In the genomic region with DNA sequence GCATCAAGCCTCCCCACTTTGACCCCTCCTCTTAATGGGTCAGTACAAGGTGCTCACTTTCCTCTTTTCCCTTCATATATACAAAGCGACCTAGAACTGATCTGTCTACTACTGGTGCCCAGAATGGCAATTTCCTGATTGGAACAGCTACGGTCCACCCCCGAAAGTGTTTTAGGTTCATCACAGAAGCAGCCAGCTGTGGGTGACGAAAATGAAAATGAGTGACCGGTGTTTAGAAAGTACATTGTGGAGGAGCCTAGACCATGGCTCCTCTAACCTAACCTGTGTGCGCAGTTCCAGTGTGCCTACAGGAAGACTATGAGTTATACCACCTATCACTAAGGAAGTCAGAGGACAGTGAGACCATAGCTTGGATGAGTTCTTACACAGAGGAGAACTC, we compare ENCODE assay signal across 19 mouse cellular contexts.
DNase-seq lines count a peak whose midpoint lies in the region; ATAC-seq and TF ChIP-seq lines count a peak whose summit lies in the region.
"Had no signal": no experiment of that assay in that cellular context is flagged by ENCODE, and none has a peak within 500 bp of the region (broad histone marks: within the 10 kb centered on the region; RNA-seq: fewer than 3 reads in every experiment).

No protein-coding gene starts in this region.

- no peak for TF ChIP-seq CTCF in layer of hippocampus, adult 2 months (conservative IDR thresholded peaks at IDR 0.05)
- no peak for TF ChIP-seq CTCF in CH12.LX (conservative IDR thresholded peaks at IDR 0.05 in 1 of 2, IDR thresholded peaks at IDR 0.05 in 1 of 2; ENCODE audit: low read depth in 2 of 2, low read length in 2 of 2)
- no peak for TF ChIP-seq CTCF in cerebellum, adult 2 months (IDR thresholded peaks at IDR 0.05; ENCODE audit: borderline replicate concordance, insufficient read depth, low read depth, low read length)

- H3K36me3 ChIP-seq in CH12.LX (replicated peaks in 1 of 2; ENCODE audit: control insufficient read depth in 1 of 2, insufficient read depth in 1 of 2, low read length in 1 of 2) = peaks cover 3 to 50% of the 10 kb centered on the region in 2 experiments
- H3K36me3 ChIP-seq: G1E had no signal

- H3K27ac ChIP-seq in layer of hippocampus, adult 2 months = peak overlapping the region; percentile 32; the same call in 1 of the 2 replicates
- H3K27ac ChIP-seq in CH12.LX (ENCODE audit: insufficient read depth, low read depth) = peak overlapping the region; percentile 60
- no peak overlapping the region for H3K27ac ChIP-seq in cerebellum, adult 2 months (ENCODE audit: insufficient read depth, low read length)

- no peaks in the 10 kb centered on the region for H3K9me3 ChIP-seq in CH12.LX (replicated peaks; ENCODE audit: low read length)
- H3K9me3 ChIP-seq: G1E had no signal

- in situ Hi-C loops in CH12.LX (cut with MboI; ENCODE audit: low pct_ligation_motif_present, low pct_unique_long_range_greater_than_20kb, low sequenced_read_pairs) = no loop called here

- H3K4me3 ChIP-seq in layer of hippocampus, adult 2 months = no peak overlapping the region
- H3K4me3 ChIP-seq in CH12.LX (replicated peaks in 1 of 3; ENCODE audit: low read depth in 2 of 3, low read length in 2 of 3, poor library complexity in 1 of 3) = peak overlapping the region in 1 of 3 experiments; percentile 9
- H3K4me3 ChIP-seq in cerebellum, adult 2 months (replicated peaks; ENCODE audit: insufficient read depth, low read depth, low read length) = no peak overlapping the region

- no peak for TF ChIP-seq POLR2A in CH12.LX (IDR thresholded peaks at IDR 0.05; ENCODE audit: low read depth, low read length)
- TF ChIP-seq POLR2A in cerebellum, adult 2 months (IDR thresholded peaks at IDR 0.05; ENCODE audit: borderline replicate concordance, insufficient read depth, low read length) = no peak

- no peak for TF ChIP-seq EP300 in CH12.LX (IDR thresholded peaks at IDR 0.05; ENCODE audit: low read length)

- H3K4me2 ChIP-seq in CH12.LX (ENCODE audit: insufficient read depth, low read depth, poor library complexity, severe bottlenecking) = peak overlapping the region; percentile 81

- WGBS in cerebellum, adult 2 months = 98% methylated on average over 6 of the region's 6 CpGs

- dilution Hi-C loops in CH12.LX (cut with MboI; ENCODE audit: extremely low pct_ligation_motif_present, extremely low pct_unique_long_range_greater_than_20kb, low sequenced_read_pairs) = no loop called here

- no peak for DNase-seq in layer of hippocampus, adult 2 months (ENCODE audit: low spot score in 2 of 2)
- no peak for DNase-seq in layer of hippocampus, postnatal 36 days
- no peak for DNase-seq in CH12.LX (ENCODE audit: extremely low read depth)
- no peak for DNase-seq in gastrocnemius, postnatal 10 days
- no peak for DNase-seq in cerebellum, adult 2 months
- DNase-seq: adrenal gland, adult 2 months; adrenal gland, adult 8-10 months; adrenal gland, postnatal 10 days; adrenal gland, postnatal 14 days; adrenal gland, postnatal 25 days; adrenal gland, postnatal 36 days; B cell, adult 2 months; cerebellum, adult 11 months; cerebellum, adult 11-12 months; cerebellum, adult 18-20 months; cerebellum, adult 8-10 months had no signal

- no peak for TF ChIP-seq RAD21 in CH12.LX (IDR thresholded peaks at IDR 0.05; ENCODE audit: low read depth, low read length)

- H3K4me1 ChIP-seq in CH12.LX (ENCODE audit: control insufficient read depth in 1 of 2, insufficient read depth in 2 of 2) = peaks cover 23 to 58% of the 10 kb centered on the region in 2 experiments
- peaks cover 3% of the 10 kb centered on the region for H3K4me1 ChIP-seq in cerebellum, adult 2 months (ENCODE audit: control insufficient read depth, insufficient read depth, low read length)

- peak overlapping the region; percentile 75 for H3K9ac ChIP-seq in CH12.LX (ENCODE audit: insufficient read depth, low read depth)

- no peaks in the 10 kb centered on the region for H3K27me3 ChIP-seq in CH12.LX (replicated peaks)
- no peaks in the 10 kb centered on the region for H3K27me3 ChIP-seq in cerebellum, adult 2 months (ENCODE audit: control insufficient read depth, insufficient read depth, low read length)
- H3K27me3 ChIP-seq: Patski had no signal

- 0 out of 2 replicates have a peak, but pooled peaks have one; percentile 11 for ATAC-seq in common myeloid progenitor, adult 5-6 weeks (replicated peaks; ENCODE audit: low read depth, poor library complexity, severe bottlenecking)
- ATAC-seq: Patski had no signal

- peaks cover 13% of the 10 kb centered on the region for H3K79me2 ChIP-seq in CH12.LX (replicated peaks; ENCODE audit: control insufficient read depth, extremely low read depth, insufficient read depth, poor library complexity, severe bottlenecking)

TF ChIP-seq in CH12.LX, 34 proteins besides CTCF, POLR2A, EP300 and RAD21:
- TF ChIP-seq ETS1 (conservative IDR thresholded peaks at IDR 0.05; ENCODE audit: low read depth, low read length) (peak; percentile 42; the same call in 1 of the 2 replicates), E2F4 (IDR thresholded peaks at IDR 0.05; ENCODE audit: insufficient replicate concordance, low read depth, low read length) (no peak), BHLHE40 (IDR thresholded peaks at IDR 0.05; ENCODE audit: low read depth, low read length) (peak; percentile 26; the same call in 1 of the 2 replicates), MEF2A (IDR thresholded peaks at IDR 0.05; ENCODE audit: borderline replicate concordance, low read depth, low read length) (peak; percentile 36; the same call in 1 of the 2 replicates), GABPA (IDR thresholded peaks at IDR 0.05; ENCODE audit: insufficient replicate concordance, low read depth, low read length) (no peak), JUND (conservative IDR thresholded peaks at IDR 0.05; ENCODE audit: low read depth, low read length) (no peak), IRF4 (IDR thresholded peaks at IDR 0.05; ENCODE audit: low read depth, low read length) (peak; percentile 53), MAZ (IDR thresholded peaks at IDR 0.05; ENCODE audit: low read depth, low read length) (0 out of 2 replicates have a peak, but pooled peaks have one; percentile 38), USF1 (IDR thresholded peaks at IDR 0.05; ENCODE audit: low read depth, low read length) (no peak), TCF12 (IDR thresholded peaks at IDR 0.05; ENCODE audit: low read depth, low read length) (peak; percentile 50; the same call in 1 of the 2 replicates), SIN3A (IDR thresholded peaks at IDR 0.05; ENCODE audit: low read length) (peak; percentile 52; the same call in 1 of the 2 replicates), UBTF (IDR thresholded peaks at IDR 0.05; ENCODE audit: low read depth, low read length) (no peak), MAFK (IDR thresholded peaks at IDR 0.05; ENCODE audit: insufficient replicate concordance, low read length) (no peak), HCFC1 (IDR thresholded peaks at IDR 0.05; ENCODE audit: low read depth, low read length) (0 out of 2 replicates have a peak, but pooled peaks have one; percentile 12), ELF1 (IDR thresholded peaks at IDR 0.05; ENCODE audit: low read depth, low read length) (peak; percentile 42; the same call in 1 of the 2 replicates), JUN (IDR thresholded peaks at IDR 0.05; ENCODE audit: insufficient read depth, low read depth, low read length) (no peak), KAT2A (IDR thresholded peaks at IDR 0.05; ENCODE audit: insufficient replicate concordance, low read length) (no peak), ZNF384 (IDR thresholded peaks at IDR 0.05; ENCODE audit: low read depth, low read length) (no peak), CHD1 (IDR thresholded peaks at IDR 0.05; ENCODE audit: low read depth, low read length) (0 out of 2 replicates have a peak, but pooled peaks have one; percentile 74), TBP (conservative IDR thresholded peaks at IDR 0.05; ENCODE audit: low read depth, low read length) (no peak), MAX (IDR thresholded peaks at IDR 0.05; ENCODE audit: low read length) (no peak), SMC3 (IDR thresholded peaks at IDR 0.05; ENCODE audit: low read depth, low read length) (no peak), NELFE (IDR thresholded peaks at IDR 0.05; ENCODE audit: low read depth, low read length) (no peak), PAX5 (IDR thresholded peaks at IDR 0.05; ENCODE audit: low read length) (no peak)
